Mouse (Mus musculus) R1 (cell line): ENCODE results near the gene Slc12a1.
A peak's percentile ranks its signal among the peaks of the same experiment; 100 is the strongest.

Experiments
- DNase-seq: peaks from one replicate; pipeline ENCODE4 v3.0.0-alpha.2; 2018; ENCODE audit warnings: low read depth, low spot score

The Slc12a1 gene

DNA sequence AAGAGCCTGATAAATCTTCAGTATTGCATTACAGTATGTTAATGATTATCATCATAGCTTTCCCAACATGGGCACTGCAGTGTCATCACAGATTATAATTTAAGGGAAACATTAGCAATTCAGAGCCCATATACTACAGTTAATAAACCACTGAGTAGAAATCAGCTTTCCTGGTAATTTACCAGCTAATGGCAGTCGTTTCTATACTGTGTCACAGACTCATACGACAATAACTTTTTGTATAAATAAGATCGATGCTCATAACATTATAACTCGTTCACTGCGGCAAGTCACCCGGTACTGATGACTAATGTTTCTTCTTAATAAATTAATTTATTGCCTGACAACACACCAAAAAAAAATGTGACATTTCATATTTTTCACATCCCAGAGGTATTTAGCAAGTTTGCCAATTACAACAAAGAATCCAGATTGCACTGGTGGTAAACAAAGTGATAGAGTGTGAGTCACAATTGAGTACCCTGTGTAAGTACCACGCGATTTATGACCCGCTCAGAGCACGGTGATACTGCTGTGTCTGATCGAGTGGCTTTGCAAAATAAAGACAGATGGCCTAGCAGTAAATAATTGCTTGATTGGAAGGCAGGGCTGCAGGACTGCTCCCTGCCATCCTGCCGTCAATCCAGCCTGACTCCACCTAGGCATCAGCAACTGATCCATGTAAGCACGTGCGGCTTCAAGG lies 56.7 kb downstream of the Slc12a1 start:
- no peak for DNase-seq

GRCm38 (mm10) chr2:125211831-125212510 lies 59.7 kb downstream of the Slc12a1 start:
- no peak for DNase-seq

- DNase-seq, result peak; percentile 75
Measured at GRCm38 (mm10) chr2:125214592-125214991, 62.3 kb downstream of the Slc12a1 start.

DNA sequence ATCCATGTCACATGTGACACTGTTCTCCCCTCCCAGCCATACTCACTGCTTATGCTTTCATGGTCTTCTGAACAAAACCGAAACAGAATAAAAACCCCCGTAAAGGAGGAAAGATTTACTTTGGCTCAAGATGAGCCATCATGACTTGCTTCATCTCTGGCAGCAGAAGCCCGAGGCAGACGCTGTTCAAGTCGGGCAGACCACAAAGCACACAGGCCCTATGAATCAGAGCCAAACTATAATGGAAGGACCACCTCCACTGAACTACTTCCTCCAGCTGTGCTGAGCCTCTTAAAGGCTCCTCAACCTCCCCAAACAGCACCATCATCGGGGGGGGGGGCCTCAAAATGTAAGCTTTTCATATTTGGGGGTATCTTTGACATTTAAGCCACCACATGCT lies 65.0 kb downstream of the Slc12a1 start:
- DNase-seq, result no peak

DNA sequence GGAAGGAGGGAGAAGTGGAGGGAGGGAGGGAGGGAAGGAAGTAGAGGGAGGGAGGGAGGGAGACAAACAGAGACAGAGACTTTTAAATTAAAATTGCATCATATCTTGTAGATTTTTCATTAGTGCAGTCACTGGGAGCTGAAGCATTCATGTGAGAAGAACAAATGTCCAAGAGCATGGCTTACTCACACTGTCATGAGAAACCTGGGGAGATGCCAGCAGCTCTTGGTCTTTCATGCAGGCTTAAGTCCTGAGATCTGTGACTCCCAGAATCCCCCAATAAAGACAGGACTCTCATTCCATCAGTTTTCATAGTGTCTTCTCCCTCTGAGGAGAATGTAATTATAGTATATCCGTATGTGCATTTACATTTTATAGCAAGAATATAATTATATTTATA lies 66.3 kb downstream of the Slc12a1 start:
- no peak for DNase-seq

GRCm38 (mm10) chr2:125219268-125219667 lies 67.0 kb downstream of the Slc12a1 start:
- DNase-seq, result no peak

GRCm38 (mm10) chr2:125221673-125222072 lies 69.4 kb downstream of the Slc12a1 start:
- DNase-seq, result no peak

- DNase-seq, result no peak
Measured at GRCm38 (mm10) chr2:125228472-125229409, 76.4 kb downstream of the Slc12a1 start.

DNA sequence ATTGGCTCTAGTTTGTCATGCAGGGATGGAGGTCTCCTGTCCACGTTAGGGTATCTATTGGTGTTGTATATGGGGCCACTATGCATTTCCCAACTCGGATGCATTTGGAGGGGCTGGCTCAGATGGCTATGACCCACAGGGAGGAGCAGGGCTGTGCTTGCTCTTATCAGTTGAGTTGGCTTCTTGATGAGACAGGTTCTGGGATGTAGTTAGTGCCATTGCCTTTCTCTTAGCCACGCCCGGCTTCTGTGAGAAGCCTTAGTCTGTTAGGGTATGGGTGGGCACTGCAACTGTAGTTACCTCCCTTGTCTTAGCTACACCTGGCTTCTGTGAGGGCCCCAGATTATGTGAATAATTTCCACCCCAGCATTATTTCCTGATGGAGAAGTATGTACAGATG lies 79.9 kb downstream of the Slc12a1 start:
- DNase-seq, result no peak

DNA sequence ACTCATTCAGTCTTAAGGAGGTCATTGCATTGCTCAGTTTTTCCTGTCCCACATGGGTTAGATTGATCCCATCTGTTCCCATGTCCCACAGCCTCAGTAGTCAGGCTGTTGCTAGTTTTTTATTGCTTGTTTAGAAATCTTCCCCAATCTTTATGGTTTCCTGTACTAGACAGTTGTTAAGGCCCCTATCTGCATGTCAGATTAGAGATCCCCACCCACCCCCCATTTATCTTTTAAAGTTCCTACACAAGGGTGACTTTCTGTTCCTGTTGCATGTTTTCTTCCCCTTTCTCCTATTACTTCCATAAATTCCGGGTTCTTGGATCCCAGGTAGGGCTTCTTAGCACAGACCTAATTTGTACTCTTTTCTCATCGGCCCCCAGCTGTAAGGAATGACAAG lies 81.2 kb downstream of the Slc12a1 start:
- DNase-seq, result no peak

DNA sequence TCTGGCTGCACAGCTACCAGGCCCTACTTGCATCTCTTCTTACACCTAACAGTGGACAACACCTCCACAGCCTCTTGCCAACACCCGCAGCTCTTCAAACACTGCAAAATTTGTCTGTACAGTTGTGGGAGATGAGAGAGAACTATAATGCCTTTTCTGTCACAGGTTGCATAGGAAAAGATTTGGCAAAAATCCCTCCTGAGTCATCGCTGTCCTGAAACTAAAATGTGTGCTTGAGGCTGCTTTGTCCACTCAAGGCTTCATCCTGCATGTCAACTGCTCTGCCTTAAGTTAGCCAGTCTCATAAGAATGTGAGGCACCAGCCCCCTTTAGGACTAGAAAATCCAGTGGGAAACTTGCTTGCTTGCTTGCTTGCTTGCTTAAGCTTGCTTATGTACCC lies 81.7 kb downstream of the Slc12a1 start:
- DNase-seq, result no peak

DNA sequence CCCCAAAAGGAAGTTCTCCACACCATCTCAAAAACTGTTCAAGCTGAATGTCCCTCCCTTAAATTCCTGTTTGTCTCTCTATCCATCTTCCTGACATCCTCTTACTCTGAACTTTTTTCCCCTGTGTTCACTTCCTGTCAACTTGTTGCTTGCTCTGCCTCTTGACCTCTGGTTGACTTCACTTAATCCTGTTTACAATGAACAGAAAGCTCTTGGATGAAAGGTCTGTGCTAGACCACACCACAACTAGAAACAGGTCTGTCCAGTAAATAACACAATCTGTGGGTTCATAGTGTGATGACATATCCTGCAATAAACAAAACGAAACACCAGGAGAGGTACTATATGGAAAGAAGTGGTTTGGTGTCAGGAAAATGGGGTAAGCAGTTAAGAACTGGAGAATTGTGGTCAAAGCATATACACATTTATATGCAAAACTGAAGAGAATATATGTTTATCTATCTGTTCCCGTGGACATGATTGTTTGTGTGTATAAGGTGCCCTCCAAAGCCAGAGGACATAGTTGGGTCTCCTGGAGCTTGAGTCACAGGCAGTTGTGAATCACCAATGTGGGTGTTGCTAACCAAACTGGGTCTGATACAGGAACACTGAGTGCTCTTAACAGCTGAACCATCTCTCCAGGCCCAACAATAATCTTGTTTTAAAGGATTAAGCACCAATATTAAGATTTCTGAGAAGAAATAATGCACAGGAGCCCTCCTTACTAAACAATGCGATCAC lies 93.4 kb downstream of the Slc12a1 start:
- DNase-seq, result peak; percentile 53

DNA sequence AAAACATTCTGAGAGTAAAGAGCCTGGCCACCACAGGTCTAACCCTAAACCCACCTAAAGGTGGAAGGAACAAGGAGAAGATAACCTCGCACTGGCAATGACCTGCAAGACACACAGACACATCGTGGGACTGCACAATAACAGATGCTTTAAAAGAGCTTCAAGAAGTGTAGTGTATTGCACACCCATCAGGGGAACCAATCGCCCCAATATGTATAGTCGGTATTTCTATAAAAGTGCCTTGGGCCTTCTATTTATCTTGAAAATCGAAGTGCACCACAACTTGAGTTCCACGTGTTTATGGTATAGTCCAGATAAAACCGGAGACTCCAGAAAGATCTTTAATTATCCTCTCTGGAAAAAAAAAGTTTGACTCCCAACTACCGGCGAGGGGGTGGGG lies 94.4 kb downstream of the Slc12a1 start:
- peak; percentile 57 for DNase-seq

DNA sequence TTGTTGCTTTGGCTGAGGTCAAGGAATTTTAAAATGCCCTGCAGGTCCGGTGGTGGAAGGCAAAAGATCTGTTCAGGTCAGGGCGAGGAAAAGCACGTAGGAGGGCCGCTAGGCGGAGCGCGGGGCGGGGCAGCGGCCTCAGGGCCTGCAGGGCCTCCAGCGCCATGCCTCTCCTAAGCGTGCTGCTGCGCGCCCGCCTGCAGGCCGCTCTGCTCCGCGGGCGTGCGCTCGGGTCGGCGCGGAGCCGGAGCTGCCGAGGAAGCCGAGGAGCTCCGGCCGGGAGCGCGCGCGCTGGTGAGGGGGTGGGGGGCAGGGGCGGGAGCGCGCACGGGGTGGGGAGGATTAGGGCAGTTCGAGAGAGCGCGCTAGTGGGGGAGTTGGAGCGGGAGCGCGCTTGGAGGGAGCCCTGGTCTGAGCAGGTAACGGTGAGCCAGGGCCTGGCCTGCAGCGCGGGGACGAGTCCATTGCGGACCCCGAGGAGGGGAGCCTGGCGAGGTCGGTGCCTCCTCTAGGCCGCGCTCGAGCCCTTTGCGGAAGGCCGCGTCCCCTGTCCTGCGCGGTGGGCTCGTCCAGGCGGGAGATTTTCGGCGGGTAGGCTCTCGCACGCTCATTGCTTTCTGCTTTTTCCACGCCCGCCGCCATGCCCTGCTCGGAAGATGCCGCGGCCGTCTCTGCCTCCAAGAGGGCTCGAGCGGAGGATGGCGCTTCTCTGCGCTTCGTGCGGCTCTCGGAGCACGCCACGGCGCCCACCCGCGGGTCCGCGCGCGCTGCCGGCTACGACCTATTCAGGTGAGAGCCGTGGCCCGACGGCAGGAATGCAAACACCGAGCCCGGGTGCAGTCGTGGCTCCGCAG lies 95.0 kb downstream of the Slc12a1 start, which contains the start of gene Dut:
Gene Dut (plus strand): TSS at position 83 of the 854 bp plus-strand sequence.
- DNase-seq, result peak; percentile 98

- no peak for DNase-seq
Measured at GRCm38 (mm10) chr2:125247962-125248235, 95.6 kb downstream of the Slc12a1 start.

DNA sequence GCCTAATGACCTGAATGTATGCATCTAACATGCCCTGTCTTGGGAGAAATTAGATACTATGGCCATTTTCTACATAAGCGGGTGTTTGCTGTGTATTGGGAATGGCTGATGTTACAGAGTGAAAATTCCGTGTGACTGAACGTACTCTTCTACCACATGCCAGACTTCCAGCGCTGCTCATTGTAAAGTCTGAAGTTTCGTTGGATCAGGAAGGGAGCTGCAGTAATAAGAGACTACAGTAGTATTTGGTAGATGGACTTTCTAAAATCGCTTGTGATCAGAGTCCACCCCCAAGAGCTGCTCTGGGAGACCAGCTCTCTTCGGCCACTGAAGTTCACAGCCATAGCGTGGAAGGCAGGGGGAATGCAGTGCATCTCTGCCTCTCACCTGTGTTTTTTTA lies 96.0 kb downstream of the Slc12a1 start:
- no peak for DNase-seq

GRCm38 (mm10) chr2:125249339-125249738 lies 97.0 kb downstream of the Slc12a1 start:
- no peak for DNase-seq

DNA sequence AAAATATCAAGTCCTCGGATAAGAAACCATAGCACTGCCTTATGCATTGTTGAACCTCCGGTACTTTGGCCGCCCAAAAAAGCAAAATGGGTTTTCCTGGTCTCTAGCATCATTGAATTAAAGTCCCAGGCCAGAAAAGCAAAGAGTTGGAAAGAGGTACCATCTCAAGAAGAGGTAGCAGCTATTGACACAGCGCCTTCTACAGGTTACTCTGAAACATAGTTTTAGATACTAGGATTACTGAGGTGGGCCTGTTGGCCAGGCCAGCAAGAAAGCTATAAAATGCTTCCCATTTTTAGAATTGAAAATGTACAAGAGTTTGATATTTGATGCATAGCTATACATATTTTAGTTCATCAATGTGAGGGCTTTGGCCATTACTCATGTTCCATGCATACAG lies 97.6 kb downstream of the Slc12a1 start:
- peak; percentile 62 for DNase-seq

DNA sequence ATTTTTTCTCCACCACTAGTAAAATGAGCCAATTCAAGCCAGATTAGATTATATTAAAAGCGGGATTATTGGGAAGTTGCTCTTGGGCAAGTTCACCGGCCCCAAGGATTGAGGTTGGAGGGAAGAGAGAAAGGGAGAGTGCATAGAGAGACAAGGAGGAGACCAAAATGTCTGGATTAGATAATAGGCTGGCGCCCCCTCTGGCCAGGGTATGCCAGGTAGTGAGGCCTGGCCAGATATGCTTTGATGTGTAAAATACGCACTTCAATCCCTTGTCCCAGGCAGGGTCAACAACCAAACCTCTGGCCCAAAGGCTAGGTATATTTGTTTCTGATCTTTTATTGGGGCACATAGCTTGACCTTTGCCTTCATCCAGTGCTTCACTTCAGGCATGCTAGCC lies 99.5 kb downstream of the Slc12a1 start:
- DNase-seq, result peak; percentile 69

DNA sequence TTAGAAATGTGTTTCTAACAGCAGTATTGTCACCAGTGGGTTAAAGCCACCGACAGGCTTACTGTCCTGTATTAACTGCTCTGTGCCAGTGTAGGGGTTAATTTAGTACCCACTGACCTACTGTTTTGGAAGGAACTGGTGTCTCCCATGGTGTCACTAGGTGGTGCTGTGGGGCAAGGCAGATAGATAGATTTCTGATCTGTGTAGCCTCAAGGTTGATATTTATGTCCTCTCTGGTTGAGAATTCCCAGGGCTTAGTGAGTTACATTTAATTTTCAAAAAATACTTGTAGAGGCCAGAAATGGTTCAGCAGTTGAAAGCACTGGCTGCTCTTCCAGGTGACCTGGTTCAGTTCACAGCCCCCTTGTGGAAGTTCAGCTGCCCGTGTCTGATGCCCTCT lies 100.0 kb downstream of the Slc12a1 start:
- peak; percentile 78 for DNase-seq

DNA sequence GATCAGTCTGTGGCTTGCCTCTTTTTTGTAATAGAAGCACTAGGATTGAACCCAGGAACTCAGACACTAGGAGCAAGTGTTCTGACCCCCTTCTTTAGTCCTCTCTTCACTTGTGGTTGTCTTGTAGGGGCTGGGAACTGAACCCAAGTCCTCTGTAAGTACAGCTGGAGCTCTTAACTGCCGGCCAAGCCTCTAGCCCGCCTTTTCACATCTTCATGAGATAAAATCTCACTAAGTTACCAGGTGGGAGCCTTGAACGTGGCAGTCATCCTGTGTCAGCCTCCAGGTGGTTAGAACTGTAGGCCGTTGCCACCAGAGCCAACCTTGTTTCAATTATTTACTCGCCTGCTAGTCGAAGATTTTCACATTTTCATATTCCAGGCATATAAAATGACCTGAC lies 101.4 kb downstream of the Slc12a1 start:
- DNase-seq, result no peak
